Mouse (Mus musculus) layer of hippocampus, adult 9-11 months (tissue): ENCODE measurements around the gene Fbxo9.
"Not testable (repeated sequence)": the region's sequence is repeated elsewhere in the genome, so short reads cannot be mapped to it uniquely, and the experiment has no call there.

Experiments used
- DNase-seq: peaks from one replicate; pipeline ENCODE4 v3.0.0; 2022

Fbxo9 gene

DNA sequence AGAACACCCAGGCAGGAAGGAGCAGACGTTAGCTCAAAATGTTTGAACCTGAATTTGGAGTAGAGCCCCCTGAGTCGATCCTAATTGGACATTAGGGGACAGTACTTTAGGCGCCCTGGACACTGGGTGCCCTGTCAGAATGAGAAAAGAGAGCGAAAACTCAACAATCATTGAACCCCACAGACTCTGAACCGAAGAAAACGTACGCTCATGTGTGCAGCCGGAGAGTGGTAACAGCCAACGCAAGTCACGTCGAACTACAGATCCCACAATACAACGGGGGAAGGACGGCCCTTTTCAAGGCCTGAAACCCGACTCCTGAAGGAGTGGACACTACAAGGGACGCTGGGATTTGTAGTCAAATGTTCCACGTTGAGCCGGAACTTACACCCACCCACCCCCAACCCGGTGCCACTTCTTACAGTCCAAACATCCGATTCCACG, at the start of gene Fbxo9, which contains the start of gene Ick:
TSS of gene Fbxo9 (minus strand) at position 270 of the 444 bp plus-strand sequence.
TSS of gene Ick (plus strand) at position 397 of the 444 bp plus-strand sequence.
- peak; percentile 96 for DNase-seq

DNA sequence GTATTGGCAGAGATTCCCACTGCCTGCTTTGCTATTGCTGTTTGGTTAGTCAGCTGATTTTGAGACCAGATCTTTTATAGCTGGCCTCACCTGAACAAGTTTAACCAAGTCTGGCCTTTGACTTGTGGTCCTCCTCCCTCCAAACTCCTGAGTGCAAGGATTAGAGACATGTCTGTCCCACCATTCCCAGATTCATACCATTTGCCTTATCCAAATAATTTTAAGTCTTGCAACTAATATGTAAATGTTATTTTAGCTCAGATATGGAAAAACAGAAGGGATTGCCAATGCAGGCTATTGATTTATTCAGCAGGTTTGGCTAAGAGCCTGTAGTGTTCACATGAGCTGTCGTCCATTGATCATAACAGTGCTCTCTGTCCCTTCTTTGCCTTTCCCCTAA, 48.4 kb upstream of the Fbxo9 start:
- no peak for DNase-seq

DNA sequence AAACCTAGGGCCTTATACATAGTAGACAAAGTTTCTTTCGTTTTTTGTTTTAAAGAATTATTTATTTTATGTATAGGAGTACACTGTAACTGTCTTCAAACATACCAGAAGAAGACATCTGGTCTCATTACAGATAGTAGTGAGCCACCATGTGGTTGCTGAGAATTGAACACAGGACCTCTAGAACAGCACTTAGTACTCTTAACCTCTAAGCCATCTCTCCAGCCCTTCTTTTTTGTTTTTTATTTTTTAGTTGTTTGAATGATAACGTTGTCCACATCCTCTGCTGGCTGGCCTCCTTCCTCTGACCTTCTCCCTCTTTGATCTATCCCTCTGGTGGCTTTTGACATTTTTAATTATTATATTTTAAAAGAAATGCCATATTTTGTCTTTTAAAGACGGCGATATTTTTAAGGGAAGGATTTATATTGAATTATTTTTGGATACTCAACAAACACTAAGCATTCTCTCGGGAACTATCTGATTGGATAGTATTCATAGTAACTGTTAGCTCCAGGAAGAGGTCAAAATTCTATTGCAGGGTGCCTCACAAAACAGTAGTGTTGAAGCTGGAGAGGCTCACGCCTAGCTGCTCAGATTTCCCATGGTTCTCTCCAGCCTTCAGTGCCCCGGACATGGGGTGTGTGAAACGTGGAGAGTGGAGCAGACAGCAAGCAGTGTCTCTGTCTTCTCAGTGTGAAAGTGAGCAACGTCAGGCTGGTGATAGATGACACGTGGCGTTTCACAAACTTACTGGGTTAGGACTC, 45.5 kb upstream of the Fbxo9 start:
- DNase-seq = no peak

DNA sequence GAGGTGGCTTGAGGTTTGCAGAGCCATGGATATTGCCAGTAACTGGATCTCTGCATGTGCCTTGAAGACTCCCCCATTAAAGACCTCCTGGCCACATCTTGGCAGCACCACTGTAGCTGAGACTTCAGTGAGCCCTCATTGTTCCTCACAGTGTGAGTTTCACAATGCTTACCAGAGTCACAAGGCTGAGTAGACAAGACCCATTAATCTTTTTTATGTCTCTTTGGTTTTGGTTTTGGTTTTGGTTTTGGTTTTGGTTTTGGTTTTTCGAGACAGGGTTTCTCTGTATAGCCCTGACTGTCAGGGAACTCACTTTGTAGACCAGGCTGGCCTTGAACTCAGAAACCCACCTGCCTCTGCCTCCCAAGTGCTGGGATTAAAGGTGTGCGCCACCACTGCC, 40.9 kb upstream of the Fbxo9 start:
- not testable (repeated sequence) for DNase-seq

DNA sequence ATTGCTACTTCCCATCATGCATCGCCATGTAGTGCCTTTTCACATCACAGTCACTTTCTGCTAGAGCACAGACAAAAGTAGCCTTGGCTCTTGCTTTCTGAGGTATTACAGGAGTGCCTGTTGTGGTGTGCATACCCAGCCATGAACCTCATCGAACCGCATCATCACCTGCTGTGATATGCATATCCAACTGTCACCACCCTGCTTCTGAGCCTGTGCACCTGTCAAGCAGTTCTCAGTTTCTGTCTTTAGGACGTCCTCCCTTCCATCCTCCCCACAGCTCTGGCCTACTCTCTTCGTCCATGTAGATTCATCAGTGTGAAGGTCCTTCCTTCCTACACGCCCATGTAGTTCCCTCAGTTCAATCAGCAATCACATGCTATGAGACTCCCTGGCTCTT, 39.3 kb upstream of the Fbxo9 start:
- DNase-seq = no peak

DNA sequence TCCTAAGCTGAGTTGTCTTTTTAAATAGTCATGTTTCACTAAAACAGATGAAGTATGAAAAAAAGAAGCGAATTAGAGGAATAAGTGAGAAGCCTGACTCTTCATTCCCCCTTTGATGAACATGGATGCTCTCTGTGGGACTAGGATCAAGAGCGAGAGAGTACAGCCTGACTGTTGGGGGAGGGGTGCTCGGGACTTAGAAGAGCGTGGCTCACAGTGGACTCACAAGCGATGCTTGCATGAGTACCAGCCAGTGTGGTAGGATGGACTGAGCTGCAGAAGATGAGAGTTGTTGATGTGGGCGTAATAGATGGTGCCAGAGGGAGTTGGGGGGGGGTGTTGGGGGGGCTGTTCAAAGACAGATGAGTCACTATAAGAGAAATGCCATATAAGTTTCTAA, 37.8 kb upstream of the Fbxo9 start:
- peak; percentile 65 for DNase-seq

DNA sequence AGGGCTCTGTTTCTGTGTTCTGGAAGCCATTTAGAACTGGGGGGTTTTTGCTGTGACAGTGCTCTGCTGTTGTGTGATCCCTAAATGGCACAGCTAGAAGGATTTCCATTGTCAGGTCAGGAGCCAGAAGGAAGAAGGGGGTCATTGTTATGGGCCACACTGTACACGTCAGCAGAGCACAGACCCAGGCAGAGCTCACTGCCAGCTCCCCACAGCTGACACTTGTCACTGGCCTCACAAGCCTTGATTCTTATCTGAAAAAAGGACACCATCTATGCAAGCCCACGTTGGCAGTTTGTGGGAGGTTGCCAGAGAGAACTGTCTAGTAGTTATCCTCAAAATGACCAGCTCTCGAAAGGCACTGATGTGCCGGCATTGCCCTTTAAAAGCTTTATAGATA, 37.2 kb upstream of the Fbxo9 start:
- DNase-seq = peak; percentile 91

DNA sequence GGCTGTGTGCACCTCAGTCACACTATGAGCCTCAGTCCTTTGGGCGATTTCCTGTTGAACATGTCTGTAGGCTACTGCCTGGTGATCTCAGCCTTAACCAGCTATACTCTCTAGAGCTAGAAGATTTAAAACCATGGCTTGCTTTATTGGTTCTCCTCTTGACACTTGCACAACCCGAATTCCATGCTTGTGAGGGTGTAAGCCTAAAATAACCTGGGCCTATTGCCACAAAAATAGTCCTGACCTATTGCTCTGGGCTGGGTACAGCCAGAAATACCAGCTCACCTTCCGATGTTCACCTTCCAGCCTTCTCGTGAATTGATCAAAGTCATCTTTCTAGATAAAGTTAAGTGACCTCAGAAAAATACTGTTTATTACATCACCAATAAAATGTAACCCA, 30.6 kb upstream of the Fbxo9 start:
- DNase-seq = no peak

DNA sequence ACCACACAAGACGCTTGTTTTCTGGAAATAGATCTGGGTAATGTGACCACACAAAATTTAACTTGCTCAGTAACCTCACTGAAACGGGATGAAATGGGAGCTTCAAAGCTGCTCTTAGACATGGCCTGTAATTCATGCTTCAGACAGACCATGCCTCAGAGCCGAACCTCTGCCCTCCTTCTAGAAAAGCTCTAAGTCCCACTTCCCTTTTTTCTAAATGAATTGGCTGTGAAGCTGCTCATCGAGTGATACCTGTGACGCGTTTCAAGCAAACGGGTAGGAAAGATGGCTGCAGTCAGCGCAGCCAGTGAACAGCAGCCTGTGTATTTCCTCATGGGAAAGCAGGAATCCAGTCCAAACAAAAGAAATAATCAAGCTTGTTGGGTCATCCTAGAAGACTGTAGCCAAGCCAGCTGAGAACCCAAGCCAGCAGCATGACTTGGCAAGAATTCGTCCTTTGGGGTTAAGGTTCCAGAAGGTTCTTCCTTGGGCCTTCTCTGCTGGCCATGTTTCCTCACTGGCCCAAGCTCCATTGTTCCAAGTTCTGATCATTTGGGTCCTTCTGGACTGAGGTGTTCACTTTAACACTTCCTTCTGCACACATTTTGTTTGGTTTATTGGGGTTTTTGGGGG, 29.3 kb upstream of the Fbxo9 start:
- no peak for DNase-seq

DNA sequence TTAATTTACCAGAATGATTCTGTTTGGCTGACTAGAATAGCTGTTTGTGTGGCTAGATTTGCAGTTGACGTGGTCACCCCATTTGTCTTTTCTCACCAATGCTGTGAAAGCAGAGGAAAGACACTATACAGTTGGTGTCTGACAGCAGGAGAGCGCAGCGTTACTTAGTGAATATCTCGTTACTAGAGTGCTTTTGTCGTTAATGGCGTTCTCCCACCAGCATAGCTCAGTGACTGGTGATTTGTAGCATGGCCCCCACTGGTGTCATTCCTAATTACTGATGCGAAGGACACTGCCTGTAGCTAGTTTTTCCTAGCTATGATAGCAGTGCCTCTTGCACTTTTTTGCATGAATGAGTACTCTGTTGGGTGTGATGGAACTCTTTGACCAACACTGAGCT, 26.8 kb upstream of the Fbxo9 start:
- DNase-seq = no peak

DNA sequence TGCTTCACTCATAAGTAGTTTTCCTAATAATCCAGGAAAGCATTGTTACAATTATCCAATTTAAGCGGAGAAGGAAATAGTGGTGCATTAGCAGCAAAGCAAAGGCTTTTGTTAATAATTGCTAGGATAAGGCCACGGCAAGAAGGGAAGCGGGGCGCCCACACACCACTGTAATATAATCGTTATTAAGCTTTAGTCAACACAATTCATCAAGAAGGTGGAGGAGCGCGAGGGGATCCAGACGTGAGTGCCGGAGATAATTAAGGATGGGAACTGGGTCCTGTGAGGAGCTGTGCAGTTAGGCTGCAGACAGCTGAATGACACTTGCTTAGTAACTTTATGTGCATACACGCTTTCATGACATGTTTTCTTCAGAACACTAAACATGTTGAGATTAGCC, 17.8 kb upstream of the Fbxo9 start:
- no peak for DNase-seq

DNA sequence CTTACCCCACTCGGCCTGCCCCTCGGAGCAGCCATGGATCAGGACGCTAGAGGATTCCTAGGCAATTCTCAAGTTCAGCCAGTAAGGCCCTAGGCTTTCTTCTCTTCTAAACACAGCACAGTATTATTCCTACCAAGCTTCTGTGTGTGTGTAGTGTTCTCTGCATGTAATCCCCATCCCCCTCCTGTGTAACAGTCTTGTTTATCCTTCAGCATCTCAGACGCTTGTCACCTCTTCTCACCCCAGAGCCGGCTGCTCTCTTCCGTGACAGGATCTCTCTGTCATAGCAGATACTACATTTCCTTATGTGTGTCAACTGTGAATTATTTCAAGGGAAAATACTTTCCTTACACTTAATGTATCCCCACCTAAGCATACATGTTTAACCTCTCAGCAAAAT, 17.1 kb upstream of the Fbxo9 start:
- no peak for DNase-seq

DNA sequence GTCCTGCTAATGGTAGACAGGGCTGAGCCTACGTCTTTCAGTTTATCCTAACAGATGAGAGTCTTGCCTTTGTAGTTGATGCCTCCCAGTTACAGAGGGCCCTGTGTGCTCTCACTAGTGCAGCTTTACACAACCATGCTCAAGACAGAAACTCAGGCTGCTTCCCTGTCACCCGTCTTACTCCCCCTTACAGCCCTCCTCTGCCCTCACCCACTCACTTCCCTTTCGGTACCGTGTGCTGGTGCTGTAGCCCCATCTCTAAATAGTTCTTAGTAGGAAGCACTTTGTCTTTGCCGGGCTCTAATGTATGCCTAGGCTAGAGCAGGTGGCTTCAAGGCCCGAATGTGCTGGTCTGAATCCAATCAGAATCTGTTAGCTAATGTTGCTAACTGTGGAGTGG, 15.4 kb upstream of the Fbxo9 start:
- no peak for DNase-seq

DNA sequence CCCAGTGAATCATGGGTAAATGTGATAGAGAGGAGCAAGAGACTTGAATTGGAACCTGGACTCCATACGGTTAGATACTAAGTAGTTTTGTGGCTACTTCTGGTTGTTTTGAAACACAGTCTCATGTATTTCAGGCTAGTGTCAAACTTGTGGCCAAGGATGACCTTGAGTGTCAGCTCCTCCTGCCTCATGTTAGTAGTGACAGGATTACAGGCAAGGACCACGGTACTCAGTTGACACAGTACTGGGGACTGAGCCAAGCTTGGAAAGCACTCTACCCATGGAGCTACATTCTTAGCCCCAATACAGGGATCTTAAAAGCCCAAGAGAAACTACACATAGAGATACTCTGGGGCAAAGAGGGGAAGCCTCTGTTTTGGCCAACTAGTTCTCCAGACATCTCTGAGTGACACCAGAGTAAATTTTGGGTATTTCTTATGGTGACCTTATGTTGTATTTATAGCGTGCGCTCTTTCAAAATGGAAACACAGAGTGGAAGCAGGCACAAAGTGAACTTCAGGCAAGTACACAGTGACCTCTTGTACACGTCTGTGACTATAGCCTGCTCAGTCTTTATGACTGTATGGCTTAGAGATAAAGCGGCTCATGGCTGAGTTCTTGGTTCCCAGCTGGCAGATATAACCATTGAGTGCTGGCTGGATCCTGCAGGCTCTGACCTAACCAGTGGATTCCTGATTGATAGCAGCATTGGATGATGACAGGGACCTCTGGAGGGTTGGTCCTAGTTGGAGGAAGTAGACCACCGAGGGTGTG, 14.3 kb upstream of the Fbxo9 start:
- DNase-seq = no peak

DNA sequence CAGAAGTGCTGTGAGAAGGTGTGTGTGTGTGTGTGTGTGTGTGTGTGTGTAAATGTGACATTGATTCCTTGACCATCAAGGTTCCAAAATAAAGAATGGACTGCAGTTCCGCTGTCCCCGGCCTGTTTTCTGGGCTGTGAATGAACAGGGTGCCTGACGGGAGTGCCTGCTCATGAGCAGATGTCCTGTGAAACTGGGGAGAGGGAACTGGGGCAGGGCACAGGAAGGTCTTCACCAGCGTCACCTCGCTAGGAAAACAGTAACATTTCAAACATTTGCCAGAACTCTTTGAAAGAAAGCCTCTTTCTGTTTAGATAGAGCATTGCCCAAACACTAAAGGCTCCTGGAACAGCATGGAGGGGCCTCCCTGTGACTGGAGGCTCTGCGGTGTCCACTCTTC, 13.1 kb upstream of the Fbxo9 start:
- DNase-seq = no peak

DNA sequence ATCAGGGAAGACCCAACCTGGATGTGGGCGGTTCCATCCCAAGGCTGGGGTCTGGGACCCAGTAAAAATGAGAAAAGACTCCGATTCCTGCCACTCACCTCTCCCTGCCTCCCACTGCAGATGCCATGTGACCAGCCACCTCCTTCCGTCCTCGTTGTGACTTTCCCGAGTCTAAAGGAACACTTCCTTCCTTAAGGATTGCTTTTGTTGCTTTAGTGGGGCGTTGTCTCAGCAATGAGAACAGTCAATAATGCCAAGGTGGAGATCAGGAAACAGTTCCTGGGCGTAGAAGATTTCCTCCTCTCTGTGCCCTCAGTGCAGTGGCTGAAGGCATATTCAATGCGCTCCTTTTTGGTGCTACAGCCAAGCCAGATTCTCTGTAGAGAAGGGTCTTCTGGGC, 12.5 kb upstream of the Fbxo9 start:
- no peak for DNase-seq

DNA sequence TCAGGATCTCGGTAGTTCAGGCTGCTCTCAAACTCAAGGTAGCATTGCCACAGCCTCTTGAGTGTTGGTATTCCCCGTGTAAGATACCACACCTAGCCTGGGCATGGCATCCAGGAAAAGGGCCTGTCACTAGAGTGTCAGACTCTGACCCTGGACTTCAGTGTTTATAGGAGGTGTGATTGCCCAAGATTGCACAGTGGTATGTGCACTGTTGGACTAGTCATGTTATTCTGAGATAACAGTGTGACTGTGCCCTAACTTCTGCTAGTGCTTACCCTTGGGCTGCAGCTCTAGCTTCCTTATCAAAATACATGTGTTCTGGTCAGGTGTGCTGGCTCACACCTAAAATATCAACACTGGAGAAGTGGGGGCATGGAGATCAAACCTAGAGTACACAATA, 8.8 kb upstream of the Fbxo9 start:
- no peak for DNase-seq

DNA sequence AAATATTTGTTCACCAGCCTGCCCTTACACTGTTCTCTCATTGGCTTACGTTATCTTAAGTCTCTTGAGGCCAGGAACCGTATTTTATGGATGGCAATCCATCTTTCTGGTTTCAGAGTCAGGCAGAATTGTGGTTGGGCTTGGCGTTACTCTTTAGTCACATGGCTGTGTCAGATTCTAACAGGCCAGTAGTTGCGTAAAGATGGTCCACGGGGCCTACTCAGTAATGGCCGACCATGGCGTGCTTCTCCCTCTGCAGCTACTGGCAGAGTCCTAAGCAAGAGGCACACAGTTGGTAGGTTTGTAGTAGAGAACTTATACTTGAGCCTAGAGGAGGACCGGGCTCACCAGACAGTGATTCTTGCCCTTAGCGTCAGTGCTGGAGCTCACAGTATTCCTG, 6.9 kb upstream of the Fbxo9 start:
- DNase-seq = no peak

DNA sequence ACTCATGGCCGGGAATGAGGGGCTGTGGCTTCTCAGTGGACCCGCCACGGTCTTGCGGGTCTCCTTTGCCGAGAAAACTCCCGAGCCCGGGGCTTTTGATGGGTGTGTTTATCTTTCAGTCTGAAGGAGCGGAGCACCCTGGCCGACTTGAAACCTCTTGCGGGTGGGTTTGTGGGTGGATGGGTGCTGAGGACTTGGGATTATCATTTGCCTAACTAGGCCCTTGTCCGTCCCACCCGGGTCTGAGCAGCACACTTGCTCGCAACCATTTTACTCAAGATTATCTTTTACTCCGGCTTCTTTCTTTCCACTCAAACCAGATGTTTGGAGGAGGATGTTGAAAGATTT, 4.6 kb upstream of the Fbxo9 start:
- DNase-seq = no peak

DNA sequence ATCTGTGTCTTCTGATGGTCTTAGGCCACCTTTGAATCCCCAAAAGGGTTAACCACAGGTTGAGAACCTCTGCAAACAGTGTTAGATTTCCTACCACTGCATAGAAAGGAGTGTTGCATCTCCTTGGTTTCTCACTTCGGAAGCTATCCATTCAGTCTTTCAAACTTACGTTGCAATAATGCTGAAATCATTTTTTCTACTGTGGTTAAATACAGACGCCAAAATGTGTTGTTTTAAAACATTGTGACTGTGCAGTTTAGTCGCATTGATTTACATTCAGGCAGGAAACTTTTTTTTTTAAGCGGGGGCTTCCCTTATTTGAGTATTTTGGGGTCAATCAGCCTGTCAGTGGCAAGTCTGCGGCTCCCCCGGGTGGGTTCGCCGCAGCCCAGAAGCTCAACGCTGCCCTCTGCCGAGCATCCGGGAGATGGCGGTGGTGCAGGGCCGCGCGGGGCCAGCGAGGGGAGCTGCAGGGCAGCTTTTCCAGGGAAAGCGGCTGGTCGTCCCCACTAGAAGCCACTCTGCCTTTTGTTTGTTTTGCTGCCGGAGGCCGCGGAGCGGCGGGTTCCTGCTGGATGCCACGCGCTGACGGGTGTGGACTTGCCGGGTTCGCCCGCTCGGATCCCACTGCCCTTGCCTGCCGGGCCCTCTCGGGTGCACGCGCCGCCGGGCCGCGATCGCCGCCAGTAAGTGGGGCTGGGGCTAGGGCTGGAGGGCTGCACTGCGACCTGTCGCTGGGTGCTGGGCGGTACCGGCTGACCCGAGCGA, 4.1 kb upstream of the Fbxo9 start:
- DNase-seq = peak; percentile 90

DNA sequence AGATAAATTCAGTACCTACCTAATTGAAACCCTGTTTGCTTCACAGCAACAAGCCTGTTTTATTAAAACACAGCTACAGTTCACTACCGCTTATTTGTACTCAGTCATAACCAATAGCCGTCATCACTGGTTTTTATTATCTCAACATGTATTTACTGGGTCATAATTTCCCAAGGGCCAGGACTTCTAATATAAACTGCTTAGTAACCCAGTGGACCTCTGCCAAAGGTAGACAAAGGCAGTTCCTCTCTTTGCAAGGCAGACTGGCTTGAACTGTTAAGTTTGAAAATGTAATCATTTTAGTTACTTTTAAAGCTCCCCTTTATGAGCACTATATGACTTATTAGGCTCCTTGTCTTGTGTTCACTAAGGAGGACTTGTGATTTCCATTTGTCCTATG, 2.6 kb upstream of the Fbxo9 start:
- no peak for DNase-seq

DNA sequence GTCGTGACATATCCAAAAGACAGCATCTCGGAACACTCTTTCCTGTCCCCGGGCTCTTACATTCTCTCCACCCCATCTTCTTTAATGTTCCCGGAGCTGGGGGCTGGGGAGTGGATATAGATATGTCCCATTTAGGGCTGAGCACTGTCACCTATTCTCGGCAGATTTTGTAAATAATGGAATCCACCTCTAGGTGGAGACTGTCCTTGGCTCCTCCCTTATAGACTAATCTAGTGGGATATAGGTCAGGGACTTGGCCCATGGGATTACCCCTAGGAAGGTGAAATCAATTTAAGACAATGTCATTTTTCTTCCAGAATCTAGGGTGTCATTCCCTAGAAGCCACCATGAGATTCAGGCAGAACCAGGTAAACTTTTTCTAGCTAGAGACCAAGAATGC, 791 bp upstream of the Fbxo9 start:
- DNase-seq = no peak
